Mouse (Mus musculus): ENCODE data around the gene 4632433K11Rik. TPM values are rescaled to one million over a fixed set of nuclear protein-coding genes. Genes with fewer than 3 reads are reported as not detected.
"Not testable (repeated sequence)": the region's sequence is repeated elsewhere in the genome, so short reads cannot be mapped to it uniquely, and the experiment has no call there.

4632433K11Rik gene
- total RNA-seq, 2 experiments from 2014 or later, result not detected

GRCm38 (mm10) chr7:5019576-5019975, 14.3 kb upstream of the 4632433K11Rik start:
- DNase-seq (ENCODE audit: low spot score in 2 of 2), result not testable (repeated sequence)

GRCm38 (mm10) chr7:5020000-5020681, 13.8 kb upstream of the 4632433K11Rik start, which contains the start of the genes Zfp865 and Ccdc106:
Gene Zfp865, plus strand, starts transcription at chr7:5020376.
Gene Ccdc106, plus strand, starts transcription at chr7:5020553.
- peak; percentile 97 to 99 for DNase-seq (ENCODE audit: low spot score in 2 of 2)

- no peak for DNase-seq (ENCODE audit: low spot score in 2 of 2)
Measured at GRCm38 (mm10) chr7:5020685-5021084, 13.2 kb upstream of the 4632433K11Rik start.

GRCm38 (mm10) chr7:5021197-5021596, 12.7 kb upstream of the 4632433K11Rik start:
- DNase-seq (ENCODE audit: low spot score in 2 of 2), result no peak

- no peak for DNase-seq (ENCODE audit: low spot score in 2 of 2)
Measured at GRCm38 (mm10) chr7:5029543-5029942, 4.4 kb upstream of the 4632433K11Rik start.

GRCm38 (mm10) chr7:5029946-5030345, 4.0 kb upstream of the 4632433K11Rik start:
- DNase-seq (ENCODE audit: low spot score in 2 of 2), result no peak

- DNase-seq (ENCODE audit: low spot score in 2 of 2), result no peak
Measured at GRCm38 (mm10) chr7:5030554-5031275, 3.2 kb upstream of the 4632433K11Rik start.

- no peak for DNase-seq (ENCODE audit: low spot score in 2 of 2)
Measured at GRCm38 (mm10) chr7:5031496-5031895, 2.4 kb upstream of the 4632433K11Rik start.

GRCm38 (mm10) chr7:5035628-5036027, 1.7 kb downstream of the 4632433K11Rik start:
- no peak for DNase-seq (ENCODE audit: low spot score in 2 of 2)

GRCm38 (mm10) chr7:5036136-5036535, 2.2 kb downstream of the 4632433K11Rik start:
- DNase-seq (ENCODE audit: low spot score in 2 of 2), result no peak

- DNase-seq (ENCODE audit: low spot score in 2 of 2), result no peak
Measured at GRCm38 (mm10) chr7:5037026-5037425, 3.1 kb downstream of the 4632433K11Rik start.

GRCm38 (mm10) chr7:5037467-5037866, 3.5 kb downstream of the 4632433K11Rik start:
- DNase-seq (ENCODE audit: low spot score in 2 of 2), result no peak

GRCm38 (mm10) chr7:5038109-5038732, 4.3 kb downstream of the 4632433K11Rik start, which contains the start of gene Zfp784:
Gene Zfp784, minus strand, starts transcription at chr7:5038446.
- DNase-seq (ENCODE audit: low spot score in 2 of 2), result peak; percentile 89 to 95

GRCm38 (mm10) chr7:5038940-5039339, 5.0 kb downstream of the 4632433K11Rik start:
- no peak for DNase-seq (ENCODE audit: low spot score in 2 of 2)

- no peak for DNase-seq (ENCODE audit: low spot score in 2 of 2)
Measured at GRCm38 (mm10) chr7:5044981-5045380, 11.1 kb downstream of the 4632433K11Rik start.

GRCm38 (mm10) chr7:5046112-5046511, 12.2 kb downstream of the 4632433K11Rik start:
- DNase-seq (ENCODE audit: low spot score in 2 of 2), result no peak

- no peak for DNase-seq (ENCODE audit: low spot score in 2 of 2)
Measured at GRCm38 (mm10) chr7:5047313-5047712, 13.4 kb downstream of the 4632433K11Rik start.

- peak; percentile 63 to 80 for DNase-seq (ENCODE audit: low spot score in 2 of 2)
Measured at GRCm38 (mm10) chr7:5051193-5052192, 17.6 kb downstream of the 4632433K11Rik start, which contains the start of gene Zfp580. Gene Zfp580, plus strand, starts transcription at chr7:5051538.

GRCm38 (mm10) chr7:5052438-5052837, 18.5 kb downstream of the 4632433K11Rik start:
- DNase-seq (ENCODE audit: low spot score in 2 of 2), result no peak

- no peak for DNase-seq (ENCODE audit: low spot score in 2 of 2)
Measured at GRCm38 (mm10) chr7:5052931-5053343, 19.0 kb downstream of the 4632433K11Rik start.
